Mouse (Mus musculus): ENCODE measurements around the gene Dnah12.

- TF ChIP-seq GATA1 (IDR thresholded peaks at IDR 0.05; ENCODE audit: low read depth, low read length) (no peak), BHLHE40 (IDR thresholded peaks at IDR 0.05; ENCODE audit: borderline replicate concordance, low read depth, low read length) (no peak), CTCF (IDR thresholded peaks at IDR 0.05 in 2 of 3, conservative IDR thresholded peaks at IDR 0.05 in 1 of 3; ENCODE audit: control insufficient read depth in 1 of 3, insufficient read depth in 1 of 3, low read depth in 2 of 3, low read length in 3 of 3, poor library complexity in 1 of 3, severe bottlenecking in 1 of 3) (no peak), USF1 (IDR thresholded peaks at IDR 0.05; ENCODE audit: low read depth, low read length) (no peak), POLR2A (IDR thresholded peaks at IDR 0.05; ENCODE audit: control insufficient read depth in 1 of 2, insufficient read depth in 1 of 2, low read depth in 1 of 2, low read length in 2 of 2, poor library complexity in 1 of 2) (no peak), ETS1 (IDR thresholded peaks at IDR 0.05; ENCODE audit: low read depth, low read length) (no peak), EP300 (IDR thresholded peaks at IDR 0.05; ENCODE audit: low read depth in 1 of 2, low read length in 2 of 2) (no peak), NELFE (IDR thresholded peaks at IDR 0.05; ENCODE audit: low read depth, low read length) (no peak), MAFK (IDR thresholded peaks at IDR 0.05; ENCODE audit: borderline replicate concordance, low read depth, low read length) (no peak)
Measured at GRCm38 (mm10) chr14:26858364-26858763, 165.3 kb downstream of the Dnah12 start.

Data from MEL (cell line).